Mouse (Mus musculus): ENCODE data around the gene Esrrg. TPM values are rescaled to one million over a fixed set of nuclear protein-coding genes. Genes with fewer than 3 reads are reported as not detected.

The Esrrg gene
- total and polyA plus RNA-seq, 3 experiments: 0.01 TPM; not detected in 2

- TF ChIP-seq TCF12 (IDR thresholded peaks at IDR 0.05; ENCODE audit: low read depth, low read length): no peak
Measured at GRCm38 (mm10) chr1:188017956-188018862, 409.6 kb downstream of the Esrrg start (continued).

GRCm38 (mm10) chr1:188029205-188029604, 420.6 kb downstream of the Esrrg start:
- DNase-seq (ENCODE audit: low read depth, low spot score): no peak
- TF ChIP-seq JUND (IDR thresholded peaks at IDR 0.05; ENCODE audit: low read depth, low read length) (no peak), TAL1 (IDR thresholded peaks at IDR 0.05; ENCODE audit: low read length) (no peak), CHD2 (IDR thresholded peaks at IDR 0.05; ENCODE audit: low read length) (no peak), ZMIZ1 (IDR thresholded peaks at IDR 0.05; ENCODE audit: low read depth, low read length) (no peak), MAX (IDR thresholded peaks at IDR 0.05; ENCODE audit: low read length) (no peak), MYB (IDR thresholded peaks at IDR 0.05; ENCODE audit: low read depth, low read length) (no peak), HCFC1 (IDR thresholded peaks at IDR 0.05; ENCODE audit: low read depth, low read length) (no peak), ETS1 (IDR thresholded peaks at IDR 0.05; ENCODE audit: low read depth, low read length) (no peak)
- Histone ChIP-seq H3K9ac (ENCODE audit: control insufficient read depth, low read depth, low read length, poor library complexity, severe bottlenecking) (no peak overlapping the region), H3K9me3 (replicated peaks; ENCODE audit: insufficient read depth, low read length) (no peaks in the 10 kb centered on the region), H3K36me3 (ENCODE audit: control insufficient read depth in 1 of 2, insufficient read depth in 2 of 2, low read length in 2 of 2) (no peaks in the 10 kb centered on the region), H3K27ac (ENCODE audit: control insufficient read depth, low read depth, low read length) (no peak overlapping the region), H3K4me1 (ENCODE audit: control insufficient read depth in 1 of 2, insufficient read depth in 2 of 2, low read length in 2 of 2) (no peaks in the 10 kb centered on the region), H3K79me2 (ENCODE audit: control insufficient read depth, insufficient read depth, low read length, poor library complexity) (no peaks in the 10 kb centered on the region), H3K4me3 (ENCODE audit: control insufficient read depth in 1 of 2, insufficient read depth in 1 of 2, low read depth in 2 of 2, low read length in 2 of 2) (no peak overlapping the region), H3K27me3 (ENCODE audit: control insufficient read depth in 1 of 2, insufficient read depth in 2 of 2, low read length in 2 of 2) (no peaks in the 10 kb centered on the region; a peak in 1 of 4 replicates)

GRCm38 (mm10) chr1:188030116-188030515, 421.5 kb downstream of the Esrrg start:
- Histone ChIP-seq H3K79me2 (ENCODE audit: control insufficient read depth, insufficient read depth, low read length, poor library complexity) (no peaks in the 10 kb centered on the region), H3K9me3 (replicated peaks; ENCODE audit: insufficient read depth, low read length) (no peaks in the 10 kb centered on the region), H3K27ac (ENCODE audit: control insufficient read depth, low read depth, low read length) (no peak overlapping the region), H3K4me1 (ENCODE audit: control insufficient read depth in 1 of 2, insufficient read depth in 2 of 2, low read length in 2 of 2) (no peaks in the 10 kb centered on the region), H3K9ac (ENCODE audit: control insufficient read depth, low read depth, low read length, poor library complexity, severe bottlenecking) (no peak overlapping the region), H3K4me3 (ENCODE audit: control insufficient read depth in 1 of 2, insufficient read depth in 1 of 2, low read depth in 2 of 2, low read length in 2 of 2) (no peak overlapping the region), H3K27me3 (ENCODE audit: control insufficient read depth in 1 of 2, insufficient read depth in 2 of 2, low read length in 2 of 2) (no peaks in the 10 kb centered on the region; a peak in 1 of 4 replicates), H3K36me3 (ENCODE audit: control insufficient read depth in 1 of 2, insufficient read depth in 2 of 2, low read length in 2 of 2) (no peaks in the 10 kb centered on the region)
- TF ChIP-seq POLR2A (IDR thresholded peaks at IDR 0.05; ENCODE audit: control insufficient read depth in 1 of 2, insufficient read depth in 1 of 2, low read depth in 1 of 2, low read length in 2 of 2, poor library complexity in 1 of 2): no peak
- TF ChIP-seq BHLHE40 (IDR thresholded peaks at IDR 0.05; ENCODE audit: borderline replicate concordance, low read depth, low read length): no peak
- TF ChIP-seq ETS1 (IDR thresholded peaks at IDR 0.05; ENCODE audit: low read depth, low read length): no peak
- no peak for TF ChIP-seq SMC3 (IDR thresholded peaks at IDR 0.05; ENCODE audit: low read depth, low read length)
- TF ChIP-seq POLR2AphosphoS5 (IDR thresholded peaks at IDR 0.05; ENCODE audit: borderline replicate concordance, low read depth, low read length): no peak
- no peak for TF ChIP-seq MAZ (IDR thresholded peaks at IDR 0.05; ENCODE audit: low read depth, low read length)
- TF ChIP-seq CTCF (IDR thresholded peaks at IDR 0.05 in 2 of 3, conservative IDR thresholded peaks at IDR 0.05 in 1 of 3; ENCODE audit: control insufficient read depth in 1 of 3, insufficient read depth in 1 of 3, low read depth in 2 of 3, low read length in 3 of 3, poor library complexity in 1 of 3, severe bottlenecking in 1 of 3): no peak
- no peak for TF ChIP-seq EP300 (IDR thresholded peaks at IDR 0.05; ENCODE audit: low read depth in 1 of 2, low read length in 2 of 2)
- no peak for TF ChIP-seq MXI1 (IDR thresholded peaks at IDR 0.05; ENCODE audit: low read depth, low read length)
- TF ChIP-seq USF1 (IDR thresholded peaks at IDR 0.05; ENCODE audit: low read depth, low read length): no peak
- TF ChIP-seq GATA1 (IDR thresholded peaks at IDR 0.05; ENCODE audit: low read depth, low read length): no peak
- no peak for TF ChIP-seq UBTF (IDR thresholded peaks at IDR 0.05; ENCODE audit: borderline replicate concordance, insufficient read depth, low read depth, low read length)
- no peak for TF ChIP-seq TAL1 (IDR thresholded peaks at IDR 0.05; ENCODE audit: low read length)
- DNase-seq (ENCODE audit: low read depth, low spot score): no peak
